Mouse (Mus musculus) heart, postnatal 36 days (tissue): ENCODE measurements around the gene March2. TPM values are rescaled to one million over a fixed set of nuclear protein-coding genes. Genes with fewer than 3 reads are reported as not detected.
A peak's percentile ranks its signal among the peaks of the same experiment; 100 is the strongest.

Experiments
- DNase-seq, 2 experiments: peaks; one replicate each; pipeline ENCODE4 v3.0.0; 2021 to 2022
- intact Hi-C: fragments of 180-260 bp; cut with DNase I; formaldehyde crosslinking; loops from one replicate; pipeline ENCODE4 v1.15.1; 2025
- total RNA-seq, 2 experiments: library from RNA; stranded (reverse); gene quantifications; 2 replicates each; pipeline ENCODE4 v1.2.3; 2021

March2 gene
- total RNA-seq, 2 experiments from 2014 or later, result 141 to 157 TPM

DNA sequence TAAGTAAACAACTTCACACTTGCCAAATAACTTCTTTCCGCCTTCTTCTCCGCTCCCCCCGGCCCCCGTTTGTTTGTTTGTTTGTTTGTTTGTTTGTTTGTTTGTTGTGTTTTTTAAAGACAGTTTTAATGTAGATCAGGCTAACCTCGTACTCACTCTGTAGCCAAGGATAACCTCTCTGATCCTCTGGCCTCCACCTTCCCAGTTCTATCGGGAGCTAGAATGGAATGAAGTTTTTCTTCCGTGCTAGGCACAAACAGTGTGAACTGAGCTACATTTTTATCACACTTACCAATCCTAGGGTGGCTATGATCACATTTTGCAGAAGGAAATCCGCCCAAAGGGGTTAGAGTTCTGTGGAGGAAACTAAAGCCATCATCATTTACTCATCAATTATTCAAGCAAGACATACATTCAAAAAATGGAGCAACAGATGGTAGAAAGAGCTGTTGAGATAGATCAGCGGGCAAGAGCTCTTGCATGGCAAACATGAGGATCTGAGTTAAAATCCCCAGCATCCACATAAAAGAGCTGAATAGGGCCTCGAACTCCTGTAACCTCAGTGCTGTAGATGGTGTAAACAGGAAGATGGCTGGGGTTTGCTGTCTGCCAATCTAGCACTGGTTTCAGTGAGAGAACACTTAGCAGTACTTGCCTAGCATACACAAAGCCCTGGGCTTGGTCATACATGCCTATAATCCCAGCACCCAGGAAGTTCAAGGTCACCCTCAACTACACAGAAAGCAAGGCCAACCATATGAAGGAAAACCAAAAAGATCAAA lies 665 bp upstream of the March2 start:
- no peak for DNase-seq
- intact Hi-C loops, result loop anchor here (2.0 kb wide), 1 partner anchor 34 kb away; no protein-coding TSS in a partner anchor

DNA sequence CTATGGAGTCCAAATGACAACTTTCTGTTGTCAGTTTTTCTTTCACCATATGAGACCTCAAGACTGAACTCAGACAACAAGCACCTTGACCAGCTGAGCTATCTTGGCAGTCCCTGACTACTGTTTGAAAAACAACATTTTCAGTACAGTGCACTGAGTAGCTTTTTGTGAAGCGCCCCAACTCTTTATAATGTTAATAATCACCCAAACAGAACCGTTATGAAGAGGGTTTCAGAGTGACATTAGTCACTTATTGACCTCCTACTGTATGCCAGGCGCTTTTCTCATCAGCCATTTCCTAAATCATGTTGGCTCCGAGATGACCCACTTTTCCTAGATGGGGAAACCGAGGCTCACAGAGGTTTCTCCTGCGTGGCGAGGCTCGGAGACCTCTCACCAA lies 488 bp downstream of the March2 start:
- intact Hi-C loops, result loop anchor here (2.0 kb wide), 1 partner anchor 33 kb away; no protein-coding TSS in a partner anchor
- no peak for DNase-seq

DNA sequence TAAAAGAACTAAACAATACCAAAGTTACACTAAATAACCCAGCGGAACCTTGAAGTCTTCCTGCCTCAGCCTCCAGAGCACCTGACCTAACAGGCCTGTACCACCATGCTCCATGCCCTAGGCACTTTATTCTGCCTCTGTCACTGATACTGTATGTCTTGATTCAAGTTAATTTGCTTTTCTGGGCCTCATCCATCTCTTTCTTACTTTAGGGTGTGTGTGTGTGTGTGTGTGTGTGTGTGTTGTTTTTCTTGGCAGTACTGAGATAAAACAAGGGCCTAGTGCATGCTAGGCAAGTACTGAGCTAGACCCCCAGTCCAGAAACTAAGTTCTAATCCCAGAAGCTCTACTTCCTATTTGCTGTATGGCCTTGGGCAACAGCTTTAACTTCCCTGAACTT lies 1.2 kb downstream of the March2 start:
- DNase-seq, result no peak
- intact Hi-C loops, result no loop called here

DNA sequence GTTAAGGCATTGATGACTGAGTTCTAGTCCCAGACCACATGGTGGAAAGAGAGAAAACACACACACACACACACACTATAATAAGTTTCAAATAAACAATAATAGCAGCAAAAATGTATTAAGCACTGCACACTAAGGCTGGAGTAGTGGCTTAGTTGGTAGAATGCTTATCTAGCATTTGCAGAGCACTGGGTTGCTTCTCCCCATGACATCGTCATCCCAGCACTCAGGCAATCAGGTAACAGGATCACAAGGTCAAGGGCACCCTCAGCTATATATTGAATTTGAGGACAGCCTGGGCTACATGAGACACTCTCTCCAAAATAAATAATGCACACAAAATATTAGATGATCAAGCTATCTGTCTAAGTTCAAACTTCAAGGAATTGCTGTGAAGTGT lies 3.7 kb downstream of the March2 start:
- no peak for DNase-seq
- intact Hi-C loops, result no loop called here

DNA sequence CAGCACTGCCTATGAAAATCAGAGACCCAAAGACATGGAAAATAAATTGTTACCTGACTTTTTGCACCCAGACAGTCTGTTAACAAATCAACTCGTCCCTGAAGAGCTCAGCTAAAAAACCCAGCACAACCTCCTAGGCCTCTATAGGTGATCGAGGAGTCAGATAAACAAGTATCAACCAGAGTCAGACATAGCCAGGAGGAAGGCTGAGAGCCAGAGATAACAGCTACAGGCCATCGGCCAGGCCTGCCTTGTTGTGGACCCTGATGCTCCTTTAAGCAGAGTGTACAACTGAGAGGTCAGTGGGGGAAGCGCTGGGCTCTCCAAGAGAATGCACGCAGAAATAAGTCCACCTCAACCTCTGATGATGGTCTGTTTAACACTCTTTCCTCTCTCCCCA lies 5.2 kb downstream of the March2 start:
- DNase-seq, result no peak
- intact Hi-C loops, result no loop called here

DNA sequence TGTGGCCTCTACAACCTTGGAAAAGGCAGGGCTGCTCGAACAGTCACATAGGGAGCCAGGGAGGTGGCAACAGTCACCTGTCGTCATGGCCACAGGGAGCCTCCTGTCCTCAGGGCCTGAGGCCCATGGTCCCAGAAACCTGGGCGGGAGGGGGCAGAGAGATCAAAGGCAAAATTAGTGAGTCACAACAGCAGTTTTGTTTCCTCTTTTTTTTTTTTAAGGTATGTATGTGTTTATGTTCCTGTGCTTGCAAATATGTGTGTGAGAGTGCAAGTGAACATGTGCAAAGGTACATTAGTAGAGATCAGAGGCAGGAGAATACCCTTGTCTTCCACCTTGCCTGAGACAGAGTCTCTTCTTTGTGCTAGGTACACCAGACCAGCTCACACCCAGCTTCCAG lies 8.6 kb downstream of the March2 start:
- DNase-seq, result no peak
- intact Hi-C loops, result no loop called here

DNA sequence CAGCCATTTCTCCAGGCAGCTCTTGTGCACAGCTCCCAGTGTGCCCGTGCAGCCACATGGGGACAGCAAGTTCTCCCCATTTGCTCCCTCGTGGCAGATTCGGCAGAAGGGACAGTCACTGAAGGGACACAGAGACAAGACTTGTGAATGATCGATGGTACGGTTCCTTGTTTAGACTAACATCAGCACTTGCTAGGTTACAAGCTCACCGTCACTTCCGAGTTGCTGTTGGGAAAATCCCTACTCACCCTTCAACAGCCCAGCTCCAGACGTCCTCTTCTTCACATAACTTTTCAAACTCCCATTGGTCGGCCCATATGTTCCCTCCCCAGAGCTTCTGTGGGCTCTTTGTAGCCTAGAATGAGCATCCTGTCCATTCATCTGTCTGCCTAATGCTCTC lies 15.4 kb downstream of the March2 start:
- intact Hi-C loops, result no loop called here
- DNase-seq, result no peak

DNA sequence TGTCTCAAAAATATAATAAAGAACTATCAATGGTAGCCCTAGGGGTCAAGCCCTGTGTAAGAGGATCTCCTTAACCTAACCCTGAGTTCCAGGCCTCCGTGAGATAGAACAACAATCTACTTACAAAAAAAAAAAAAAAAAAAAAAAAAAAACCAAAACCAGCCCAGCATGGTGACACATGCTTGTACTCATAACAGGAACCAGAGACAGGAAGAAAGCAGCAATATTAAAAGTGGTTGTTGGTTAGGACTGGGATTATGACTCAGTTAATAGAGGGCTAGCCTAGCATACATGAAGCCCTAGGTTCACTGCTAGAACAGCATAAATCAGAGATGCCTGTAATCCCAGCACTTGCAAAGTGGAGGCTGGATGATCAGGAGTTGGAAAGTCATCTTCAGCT lies 16.3 kb downstream of the March2 start:
- intact Hi-C loops, result no loop called here
- DNase-seq, result no peak

DNA sequence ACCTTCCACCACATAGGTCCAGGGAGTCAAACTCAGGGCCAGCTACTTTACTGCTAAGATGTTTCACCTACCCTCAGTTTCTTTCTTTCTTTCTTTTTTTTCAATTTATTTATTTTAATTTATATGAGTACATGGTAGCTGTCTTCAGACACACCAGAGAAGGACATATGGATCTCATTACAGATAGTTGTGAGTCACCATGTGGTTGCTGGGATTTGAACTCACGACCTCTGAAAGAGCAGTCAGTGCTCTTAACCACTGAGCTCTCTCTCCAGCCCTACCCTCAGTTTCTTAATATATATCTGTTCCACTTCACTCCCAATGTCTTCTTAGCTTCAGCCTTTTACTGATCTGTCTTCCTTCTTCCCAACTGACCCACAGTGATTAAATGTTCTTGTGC lies 23.0 kb downstream of the March2 start:
- intact Hi-C loops, result no loop called here
- no peak for DNase-seq

DNA sequence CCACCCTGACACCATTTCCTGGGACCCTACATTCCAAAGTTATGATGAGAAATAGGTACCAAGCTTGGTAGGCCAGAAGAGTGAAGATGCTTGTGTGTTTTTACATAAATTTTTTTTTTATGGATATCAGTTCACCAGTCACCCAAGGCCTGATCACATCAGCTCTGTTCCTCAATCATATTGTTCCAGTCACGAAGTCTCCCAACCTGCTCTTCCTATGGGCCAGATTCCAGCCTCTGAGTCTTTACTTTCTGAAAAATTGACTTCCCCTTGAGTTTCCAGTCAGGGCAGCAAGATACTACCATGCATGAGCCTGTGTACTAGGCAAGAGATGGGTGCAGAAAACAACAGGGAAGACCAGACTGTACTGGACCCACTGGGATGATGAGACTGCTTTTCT lies 31.7 kb downstream of the March2 start, which contains the start of gene Hnrnpm:
Gene Hnrnpm, minus strand, starts transcription at position 101 of the 400 bp plus-strand sequence.
- no peak for DNase-seq
- intact Hi-C loops, result no loop called here

DNA sequence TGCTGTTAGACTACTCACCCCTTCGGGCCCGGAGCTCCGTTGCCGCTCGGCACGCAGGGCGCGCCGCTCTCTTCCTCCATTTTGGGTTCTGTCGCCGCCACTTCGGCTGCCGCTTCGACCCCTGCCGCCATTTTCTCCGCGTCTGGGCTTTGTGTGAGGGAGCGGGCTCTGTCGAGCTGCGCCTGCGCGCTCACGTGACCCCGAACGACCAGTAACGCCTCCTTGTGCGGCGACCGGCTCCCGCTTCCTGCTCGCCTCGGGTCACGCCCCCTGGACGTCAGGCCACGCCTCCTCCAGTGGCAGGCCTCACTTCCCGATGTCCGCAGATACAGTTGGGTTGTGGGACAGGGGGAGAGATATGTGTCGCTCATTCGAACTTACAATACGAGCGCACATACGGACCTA lies 33.2 kb downstream of the March2 start:
- DNase-seq, result peak; percentile 96 to 98
- intact Hi-C loops, result loop anchor here (2.0 kb wide), 1 partner anchor 34 kb away; the partner anchor contains the start of gene March2

DNA sequence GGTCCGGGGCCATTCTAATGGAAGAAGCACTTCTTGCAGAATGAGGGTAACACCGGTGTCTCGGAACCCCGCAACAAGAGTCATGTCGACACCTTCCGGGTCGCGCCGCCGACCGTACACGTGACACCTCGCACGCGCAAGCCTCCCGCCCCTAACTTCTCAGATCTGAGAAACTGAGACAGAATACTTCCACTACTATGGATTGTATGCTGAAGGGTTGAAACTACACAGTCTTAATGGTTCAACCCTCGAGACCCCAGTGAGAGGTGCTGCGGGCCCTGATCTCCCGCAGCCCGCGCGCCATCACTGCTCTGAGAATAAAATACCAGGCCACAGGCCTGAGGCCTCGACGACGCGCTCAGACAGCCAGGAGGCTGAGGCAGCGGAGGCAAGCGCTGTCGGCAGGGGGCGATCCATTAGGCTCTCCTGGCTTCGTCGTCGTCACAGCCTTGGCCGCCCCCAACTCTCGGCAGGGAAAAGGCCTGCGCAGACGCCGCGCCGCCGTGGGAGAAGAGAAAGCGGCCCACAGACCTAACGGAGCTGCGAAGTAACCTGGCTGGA lies 33.7 kb downstream of the March2 start:
- DNase-seq, result peak in 1 of 2 experiments; percentile 64
- intact Hi-C loops, result loop anchor here (2.0 kb wide), 1 partner anchor 34 kb away; the partner anchor contains the start of gene March2

DNA sequence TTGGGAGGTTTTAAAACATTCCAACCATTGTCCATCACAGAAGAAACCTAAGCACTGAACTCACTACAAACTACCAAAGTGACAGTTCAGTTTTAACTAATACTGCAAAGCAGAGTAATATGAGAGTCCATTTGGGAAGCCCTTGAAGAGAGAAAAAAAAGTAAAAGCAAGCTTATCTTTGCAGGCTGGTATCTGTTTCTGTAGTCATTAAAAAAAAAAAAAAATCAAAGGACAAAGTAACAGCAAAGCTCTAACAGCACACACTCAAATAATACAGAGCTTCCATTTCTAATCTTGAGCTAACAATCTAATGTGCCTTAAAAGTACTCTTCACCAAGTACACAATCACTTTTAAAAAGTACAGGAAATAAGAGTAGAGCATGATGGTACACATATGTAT lies 36.7 kb downstream of the March2 start:
- intact Hi-C loops, result no loop called here

DNA sequence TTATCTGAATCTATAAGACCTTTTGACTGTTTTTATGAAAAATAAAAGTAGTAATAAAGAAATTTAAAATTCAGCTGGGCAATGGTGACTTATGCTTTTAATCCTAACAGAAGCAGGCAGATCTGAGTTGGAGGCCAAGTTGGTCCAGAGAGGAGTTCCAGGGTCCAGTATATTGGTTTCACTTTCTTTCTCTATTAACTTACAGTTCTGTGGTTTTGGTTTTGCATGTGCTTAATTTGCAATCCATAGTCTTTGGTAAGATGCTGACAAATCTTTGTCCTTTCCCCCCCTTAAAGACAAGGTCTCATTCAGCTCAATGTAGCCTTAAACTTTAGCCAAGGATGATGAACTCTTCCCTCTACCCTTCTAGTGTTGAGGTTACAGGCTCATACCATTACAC lies 39.7 kb downstream of the March2 start:
- intact Hi-C loops, result no loop called here
- DNase-seq, result no peak

More for the DNA sequence above, 36.7 kb downstream of the March2 start:
- DNase-seq, result no peak

DNA sequence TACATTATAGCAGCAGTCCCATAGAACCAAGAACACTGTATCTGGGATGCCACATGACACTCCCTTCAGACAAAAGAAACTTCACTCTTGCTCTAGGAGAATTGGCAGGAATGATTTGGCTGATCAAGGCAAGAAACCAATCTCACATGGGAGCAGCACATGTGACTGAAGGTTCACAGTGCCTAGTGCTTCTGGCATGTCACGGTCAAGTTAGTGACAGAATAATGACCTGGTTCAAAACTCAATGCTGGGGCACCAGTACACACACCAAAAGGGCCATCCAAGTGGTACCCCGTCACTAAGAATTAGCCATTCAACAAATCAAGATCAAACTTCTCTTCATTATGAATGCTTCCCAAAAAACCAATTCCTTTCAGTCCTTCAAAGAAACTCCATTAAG lies 42.4 kb downstream of the March2 start:
- intact Hi-C loops, result no loop called here
- DNase-seq, result no peak

DNA sequence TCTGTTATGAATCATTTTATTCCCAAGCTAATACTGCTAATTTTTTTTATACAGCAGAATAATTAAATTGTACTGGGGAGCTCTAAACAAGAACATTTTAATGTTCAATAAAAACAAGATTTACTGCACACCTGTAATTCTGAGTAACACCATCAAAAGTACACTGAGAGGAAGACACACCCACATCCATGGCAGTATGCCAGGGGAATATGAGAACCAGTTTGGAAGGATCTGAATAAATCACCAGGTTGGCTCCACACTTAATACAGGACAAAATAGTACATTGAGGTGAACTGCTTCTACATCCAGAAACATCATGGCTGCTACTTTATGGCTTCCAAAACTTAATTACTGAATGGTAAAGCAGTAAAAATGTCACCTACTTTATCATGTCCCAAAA lies 43.0 kb downstream of the March2 start:
- peak; percentile 19 to 26 for DNase-seq
- intact Hi-C loops, result no loop called here

DNA sequence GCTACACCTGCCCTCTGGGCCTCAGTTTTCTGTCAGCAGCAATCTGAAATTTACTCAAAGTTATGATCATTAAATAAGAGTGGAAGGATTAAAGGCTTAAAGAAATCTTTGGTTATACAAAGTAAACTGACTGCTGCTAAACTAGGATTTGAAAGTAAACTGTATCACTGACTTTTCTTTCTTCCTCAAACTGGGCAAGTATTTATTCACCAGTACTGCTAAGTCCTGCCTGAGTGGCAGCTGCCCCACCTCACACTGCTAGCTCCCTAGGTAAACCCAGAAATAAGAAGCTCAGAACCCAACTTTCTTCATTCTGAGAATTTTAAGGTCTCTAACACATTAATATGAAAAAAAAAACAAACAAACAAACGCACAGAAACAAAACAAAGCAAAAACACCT lies 44.6 kb downstream of the March2 start:
- no peak for DNase-seq
- intact Hi-C loops, result no loop called here

DNA sequence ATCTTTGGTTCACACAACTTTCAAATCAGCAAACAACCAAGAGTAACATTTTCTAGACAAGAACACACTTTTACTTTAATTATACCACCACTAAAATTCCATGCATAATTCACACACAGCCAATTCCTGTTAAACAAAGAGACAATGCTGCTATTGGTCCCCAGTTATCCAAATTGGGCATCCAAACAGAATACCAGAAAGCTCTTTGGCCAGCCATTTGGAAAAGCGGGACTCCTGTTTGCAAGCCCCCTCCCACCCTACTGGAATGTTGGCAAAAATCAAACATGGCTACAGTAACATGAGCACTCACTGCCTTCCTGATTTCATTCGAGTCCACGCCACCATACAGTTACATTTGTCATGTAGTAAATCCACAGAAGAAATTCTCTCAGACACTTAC lies 48.8 kb downstream of the March2 start:
- no peak for DNase-seq
- intact Hi-C loops, result no loop called here

DNA sequence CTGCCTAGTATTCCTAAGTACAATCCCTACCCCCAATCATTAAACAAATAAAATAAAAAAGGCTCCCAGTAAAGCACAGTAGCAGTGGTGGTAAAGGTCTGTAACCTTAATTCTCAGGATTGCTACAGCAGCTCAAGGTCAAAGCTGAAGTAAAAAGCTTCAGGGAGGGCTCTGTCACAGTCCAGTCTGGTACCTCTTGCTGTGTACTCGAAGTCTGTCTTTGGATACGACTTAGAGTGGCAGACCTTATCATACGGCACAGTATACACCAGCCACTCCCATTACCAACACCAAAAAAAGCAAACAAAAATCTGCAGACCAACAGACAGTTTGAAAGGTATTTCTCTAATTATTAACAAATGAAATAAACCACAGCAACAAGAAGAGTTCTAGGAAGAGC lies 51.7 kb downstream of the March2 start:
- intact Hi-C loops, result no loop called here
- DNase-seq, result no peak

DNA sequence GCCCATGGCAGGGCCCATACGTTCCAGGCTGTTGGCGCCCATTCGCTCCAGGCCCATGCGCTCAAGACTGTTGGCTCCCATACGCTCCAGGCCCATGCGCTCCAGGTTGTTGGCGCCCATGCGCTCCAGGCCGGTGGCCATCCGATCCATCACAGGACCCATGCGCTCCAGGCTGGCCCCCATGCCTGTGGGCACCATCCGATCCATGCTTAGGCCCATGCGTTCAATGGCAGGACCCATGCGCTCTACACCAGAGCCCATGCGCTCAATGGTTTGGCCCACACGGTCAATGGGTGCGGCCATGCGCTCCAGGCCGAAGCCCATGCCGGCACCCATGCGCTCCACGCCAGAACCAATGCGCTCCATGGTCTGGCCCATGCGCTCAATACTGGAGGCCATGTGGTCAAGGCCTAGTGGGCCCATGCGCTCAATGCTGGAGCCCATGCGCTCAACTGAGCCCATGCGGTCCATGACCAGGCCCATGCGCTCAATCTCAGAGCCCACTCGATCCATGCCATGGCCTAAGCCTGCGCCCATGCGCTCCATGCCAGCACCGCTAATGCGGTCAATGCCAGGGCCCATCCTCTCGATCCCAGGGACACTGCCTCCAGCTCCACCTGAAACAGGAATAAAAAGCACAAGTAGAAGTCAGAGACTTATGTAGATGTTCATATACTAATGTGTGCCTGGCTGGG lies 68.5 kb downstream of the March2 start:
- DNase-seq, result no peak
- intact Hi-C loops, result no loop called here

DNA sequence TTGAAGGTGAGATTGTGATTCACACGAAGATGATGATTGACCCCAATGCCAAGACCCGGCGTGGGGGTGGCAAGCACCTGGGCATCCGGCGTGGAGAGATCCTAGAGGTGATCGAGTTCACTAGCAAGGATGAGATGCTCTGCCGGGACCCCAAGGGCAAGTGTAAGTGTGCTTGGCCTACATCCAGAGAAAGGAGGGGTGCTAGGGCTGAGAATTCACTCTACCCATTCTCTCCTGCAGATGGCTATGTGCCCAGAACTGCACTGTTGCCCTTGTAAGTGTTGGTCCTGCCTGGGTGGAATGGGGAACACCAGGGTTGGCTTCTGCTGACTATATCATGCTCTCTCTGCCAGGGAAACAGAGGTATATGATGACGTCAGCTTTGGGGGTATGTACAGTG lies 73.4 kb downstream of the March2 start:
- intact Hi-C loops, result no loop called here
- no peak for DNase-seq

DNA sequence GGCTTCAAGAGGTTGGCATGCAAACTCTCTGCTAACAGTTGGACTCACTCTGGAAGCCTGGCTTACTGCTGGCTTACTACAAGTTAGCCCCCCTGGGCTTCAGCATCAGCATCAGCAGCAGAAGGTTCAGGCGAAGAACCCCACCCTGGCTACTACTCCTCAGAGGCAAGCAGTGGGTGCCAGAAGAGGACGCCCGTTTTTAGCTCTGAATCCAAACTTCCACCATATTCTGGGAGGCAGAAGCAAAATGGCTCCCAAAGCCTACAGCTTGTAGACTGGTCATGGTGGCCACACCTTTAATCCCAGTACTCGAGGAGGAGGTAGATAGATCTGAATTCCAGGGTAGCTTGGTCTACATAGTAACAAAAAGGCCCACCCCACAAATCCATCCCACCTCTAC lies 74.4 kb downstream of the March2 start:
- intact Hi-C loops, result no loop called here
- DNase-seq, result no peak
